Mouse (Mus musculus): ENCODE data around the gene Prkn. TPM values are rescaled to one million over a fixed set of nuclear protein-coding genes. Genes with fewer than 3 reads are reported as not detected.
A peak's percentile ranks its signal among the peaks of the same experiment; 100 is the strongest.

The Prkn gene
- total RNA-seq, 2 experiments from 2014 or later, result 8.7 to 12.0 TPM

DNA sequence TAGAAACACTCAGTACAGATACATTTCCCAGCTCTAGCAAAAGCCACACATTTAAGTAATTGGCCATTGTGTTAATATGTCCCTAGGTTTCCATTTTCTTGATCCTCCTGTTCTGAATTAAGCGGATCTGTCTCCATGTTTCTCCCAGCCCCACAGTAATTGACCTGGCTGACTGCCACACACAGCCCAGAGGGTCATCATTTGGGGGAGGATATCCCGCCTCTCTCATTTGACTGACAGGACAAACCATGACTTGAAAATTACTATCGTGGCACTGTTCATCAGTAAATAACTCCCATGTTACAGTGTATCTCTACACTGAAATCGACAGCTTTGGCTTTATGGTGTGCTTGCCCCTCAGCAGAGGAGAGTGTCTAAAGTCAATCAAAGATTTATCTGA, 146.9 kb downstream of the Prkn start:
- no peak for DNase-seq

DNA sequence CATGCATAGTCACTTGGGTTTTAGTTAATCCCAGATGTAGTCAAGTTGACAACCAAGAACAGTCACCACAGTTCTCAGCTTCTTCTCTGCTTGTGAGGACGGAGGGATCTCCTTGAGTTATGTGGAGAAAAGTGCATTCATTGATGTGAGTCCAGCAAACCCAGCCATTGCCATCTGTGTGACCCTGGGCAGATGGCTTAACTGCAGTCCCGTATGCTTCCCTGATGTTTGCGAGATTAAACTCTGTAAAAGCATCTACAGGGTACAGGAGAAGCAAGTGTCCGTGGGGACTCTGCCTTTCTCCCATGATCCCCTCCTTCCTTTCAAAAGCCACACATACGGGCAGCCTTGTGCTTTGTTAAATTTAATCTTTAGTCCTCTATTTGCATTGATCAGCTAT, 157.1 kb downstream of the Prkn start:
- no peak for DNase-seq

DNA sequence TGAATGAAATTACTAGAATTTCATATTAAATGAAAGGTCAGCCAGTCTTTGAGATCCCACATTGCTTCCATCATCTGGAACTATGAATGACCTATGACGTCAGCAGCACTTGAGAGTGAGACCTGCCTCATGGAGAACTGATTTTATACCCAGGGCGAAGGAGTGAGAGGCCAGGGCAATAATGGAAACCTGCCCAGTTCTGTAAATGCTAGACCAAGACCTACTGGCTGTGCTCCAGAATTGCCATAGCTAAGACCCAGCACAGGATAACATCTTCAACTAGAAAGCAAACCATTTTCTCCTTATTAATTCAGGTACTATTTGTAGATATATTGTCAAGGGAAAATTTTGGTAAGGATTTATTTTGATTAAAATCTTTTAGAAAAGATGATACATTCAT, 183.2 kb downstream of the Prkn start:
- no peak for DNase-seq

DNA sequence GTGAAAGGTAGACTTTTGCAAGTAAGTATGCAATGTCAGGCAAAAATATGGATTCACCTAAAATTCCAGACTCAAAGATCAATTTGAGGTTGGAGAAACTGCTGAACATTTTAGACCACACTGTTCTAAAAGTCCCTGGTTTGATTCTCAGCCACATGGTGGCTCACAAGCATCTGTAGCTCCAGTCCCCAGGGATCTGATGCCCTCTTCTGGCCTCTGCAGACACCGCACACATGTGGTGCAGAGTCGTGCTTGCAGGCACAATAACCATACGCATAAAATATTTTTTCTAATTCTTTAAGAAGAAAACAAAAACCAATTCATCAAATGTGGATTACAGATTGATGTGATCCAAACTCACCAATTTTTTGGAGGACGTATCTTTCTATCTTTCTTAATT, 189.2 kb downstream of the Prkn start:
- no peak for DNase-seq

DNA sequence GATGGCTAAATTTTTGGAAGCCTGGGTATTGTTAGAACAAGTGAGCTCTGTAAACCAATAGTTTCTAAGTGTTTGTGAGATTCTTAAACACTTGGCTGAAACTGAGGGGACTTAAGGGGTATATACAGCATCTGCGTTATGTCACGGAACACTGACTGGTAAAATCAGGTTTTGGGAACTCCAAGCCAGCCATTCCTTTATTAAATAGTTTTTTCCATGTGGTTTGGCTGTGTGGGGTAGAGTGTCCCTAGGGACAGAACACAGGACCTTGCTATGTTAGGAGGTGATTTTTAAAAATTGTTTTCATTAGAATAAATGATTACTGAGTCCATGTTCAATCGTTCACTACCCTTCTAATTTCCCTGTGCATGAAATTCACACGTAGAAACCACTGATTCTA, 190.8 kb downstream of the Prkn start:
- no peak for DNase-seq

DNA sequence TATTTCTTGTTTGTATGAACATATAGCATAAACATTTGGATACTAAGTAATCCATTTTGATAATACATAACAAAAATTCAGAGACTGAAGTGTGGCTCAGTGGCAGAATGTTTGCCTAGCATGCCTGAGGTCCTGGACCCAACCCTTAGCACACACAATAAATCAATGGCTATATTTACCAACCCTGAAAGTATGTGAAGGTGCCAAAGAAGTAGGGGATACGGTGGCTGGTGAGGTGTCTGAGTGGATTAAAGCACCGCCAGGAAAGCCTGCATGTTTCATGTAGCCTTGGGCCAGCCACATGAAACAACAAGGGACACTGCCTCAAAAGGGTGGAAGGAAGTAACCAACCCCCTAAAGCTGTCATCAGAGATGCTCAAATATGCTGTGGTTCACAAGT, 192.2 kb downstream of the Prkn start:
- no peak for DNase-seq

DNA sequence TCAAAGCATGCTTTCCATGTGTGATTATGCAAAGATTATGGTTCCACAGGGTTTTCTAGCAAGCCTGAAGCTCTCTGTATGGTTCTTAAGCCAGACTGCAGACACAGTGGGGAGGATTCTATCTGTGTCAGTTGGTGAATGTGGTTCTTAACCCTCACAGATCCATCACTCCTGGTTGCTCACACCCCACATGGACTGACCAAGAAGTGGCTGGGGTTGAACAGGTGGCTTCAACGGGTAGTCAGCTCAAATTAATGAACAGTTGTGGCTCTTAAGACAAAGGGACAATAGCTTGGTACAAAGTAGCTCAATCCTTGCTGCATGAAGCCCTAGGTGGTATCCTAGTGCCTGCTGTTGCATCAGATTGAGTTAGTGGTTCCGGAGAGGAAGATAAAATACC, 193.4 kb downstream of the Prkn start:
- no peak for DNase-seq

DNA sequence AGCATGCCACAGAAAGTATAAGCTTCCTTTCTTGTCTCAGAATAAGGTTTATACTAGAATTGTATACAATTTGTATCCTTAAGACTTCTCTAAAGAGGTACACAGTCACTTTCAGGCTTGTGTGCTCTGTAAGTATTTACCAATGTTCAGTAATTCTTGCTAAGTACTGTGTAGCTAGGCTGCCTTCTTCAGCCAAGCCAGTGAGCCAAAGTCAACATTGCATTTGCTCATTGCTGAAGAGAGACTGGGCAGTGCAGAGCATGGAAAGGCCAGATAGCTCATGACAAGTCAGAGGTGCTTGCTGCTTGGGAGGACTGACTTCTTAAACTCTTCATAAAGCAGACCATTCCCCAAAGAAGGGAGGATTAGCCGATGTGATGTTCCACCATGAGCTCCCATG, 198.1 kb downstream of the Prkn start:
- DNase-seq, result no peak

DNA sequence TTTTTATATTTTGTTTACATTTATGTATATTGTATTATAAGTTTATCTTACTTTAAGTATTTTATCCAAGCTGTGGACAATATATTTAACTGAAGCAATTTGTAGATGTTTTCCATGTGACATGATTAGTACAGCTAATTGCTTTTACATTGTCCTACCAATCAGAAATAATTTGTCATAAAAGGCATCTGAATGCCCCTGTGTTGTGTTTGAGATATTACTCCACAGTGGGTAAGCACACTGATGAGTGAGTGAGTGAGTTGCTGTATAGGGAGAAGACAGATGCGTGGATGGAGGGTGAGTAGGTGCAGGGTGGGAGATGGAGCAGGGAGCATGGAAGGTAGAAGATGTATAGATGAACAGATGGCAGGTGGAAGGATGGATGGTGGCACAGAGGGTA, 218.8 kb downstream of the Prkn start:
- no peak for DNase-seq

DNA sequence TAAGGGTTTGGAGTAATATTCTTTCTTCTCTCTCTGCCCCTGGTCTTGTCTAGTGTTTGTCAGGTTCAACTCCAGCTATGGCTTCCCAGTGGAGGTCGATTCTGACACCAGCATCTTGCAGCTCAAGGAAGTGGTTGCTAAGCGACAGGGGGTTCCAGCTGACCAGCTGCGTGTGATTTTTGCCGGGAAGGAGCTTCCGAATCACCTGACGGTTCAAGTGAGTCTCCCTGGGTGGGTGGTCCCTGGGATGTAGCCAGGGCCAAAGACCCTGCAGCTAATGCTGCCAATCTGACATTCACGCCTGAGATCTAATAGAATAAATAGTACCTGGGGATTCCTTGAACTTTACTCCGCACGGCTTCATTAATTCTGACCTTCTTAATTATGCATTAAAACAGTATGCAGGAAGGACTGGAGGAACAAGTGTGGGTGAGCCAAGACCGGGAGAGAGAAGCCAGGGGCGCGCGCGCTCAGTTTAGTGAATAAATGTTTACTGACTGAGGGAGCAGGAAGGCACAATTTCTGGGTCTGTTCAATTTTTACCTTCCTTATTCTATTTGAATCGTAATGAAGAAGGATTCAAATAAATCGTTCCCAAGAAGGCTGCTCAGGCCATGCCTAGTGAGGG, 227.0 kb downstream of the Prkn start:
- no peak for DNase-seq

DNA sequence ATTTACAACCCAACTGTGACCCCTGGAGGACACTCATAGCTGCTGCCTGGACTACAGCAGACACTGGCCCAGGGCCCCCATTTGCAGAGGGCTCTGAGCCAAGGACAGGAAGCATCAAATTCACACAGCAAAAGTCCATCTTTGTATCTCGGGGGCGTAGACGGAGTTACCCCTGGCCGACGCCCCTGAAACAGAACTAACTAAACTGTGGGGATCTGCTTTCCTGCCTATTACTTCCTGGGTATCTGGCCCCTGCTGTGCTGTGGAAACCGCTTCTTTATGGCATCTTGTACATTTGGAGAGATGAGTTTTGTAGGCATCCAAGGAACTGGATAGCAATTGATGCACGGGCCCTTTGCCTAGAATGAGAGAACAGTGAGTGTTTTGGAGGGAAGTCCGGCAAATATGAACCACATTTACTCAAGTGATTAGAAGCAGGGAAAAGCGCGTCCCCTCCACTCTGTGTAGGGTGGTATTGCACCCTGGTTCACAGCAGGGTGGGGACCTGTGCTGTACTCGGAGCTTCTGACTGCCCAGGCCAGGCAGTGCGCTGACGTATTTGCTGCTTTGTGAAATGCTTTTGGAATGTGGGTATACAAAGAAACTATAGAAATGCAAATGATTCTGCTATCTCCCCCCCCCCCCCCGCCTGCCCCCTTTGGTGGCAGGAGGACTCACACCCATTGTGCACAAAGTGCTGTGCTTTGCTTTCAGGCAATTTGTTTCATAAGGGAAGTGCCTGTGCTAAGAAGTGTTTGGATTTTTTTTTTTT, 227.7 kb downstream of the Prkn start:
- peak; percentile 21 to 51 for DNase-seq

DNA sequence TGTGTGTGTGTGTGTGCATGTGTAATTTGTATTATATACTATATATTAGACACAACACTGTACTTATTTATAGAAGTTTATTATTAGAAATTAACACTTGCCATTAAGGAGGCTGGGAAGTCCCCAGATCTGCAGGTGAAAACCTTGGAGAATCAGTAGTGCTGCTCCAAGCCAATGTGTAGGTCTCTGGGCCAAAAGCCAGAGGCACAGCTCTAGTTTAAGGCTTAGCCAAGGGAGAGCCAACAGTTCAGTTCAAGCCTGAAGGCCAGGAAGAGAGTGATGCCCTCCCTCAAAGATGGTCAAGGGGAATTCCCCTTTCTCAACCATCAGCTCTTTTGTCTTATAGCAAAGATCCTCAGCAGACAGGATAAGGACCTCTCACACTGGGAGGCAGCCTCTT, 230.8 kb downstream of the Prkn start:
- no peak for DNase-seq

DNA sequence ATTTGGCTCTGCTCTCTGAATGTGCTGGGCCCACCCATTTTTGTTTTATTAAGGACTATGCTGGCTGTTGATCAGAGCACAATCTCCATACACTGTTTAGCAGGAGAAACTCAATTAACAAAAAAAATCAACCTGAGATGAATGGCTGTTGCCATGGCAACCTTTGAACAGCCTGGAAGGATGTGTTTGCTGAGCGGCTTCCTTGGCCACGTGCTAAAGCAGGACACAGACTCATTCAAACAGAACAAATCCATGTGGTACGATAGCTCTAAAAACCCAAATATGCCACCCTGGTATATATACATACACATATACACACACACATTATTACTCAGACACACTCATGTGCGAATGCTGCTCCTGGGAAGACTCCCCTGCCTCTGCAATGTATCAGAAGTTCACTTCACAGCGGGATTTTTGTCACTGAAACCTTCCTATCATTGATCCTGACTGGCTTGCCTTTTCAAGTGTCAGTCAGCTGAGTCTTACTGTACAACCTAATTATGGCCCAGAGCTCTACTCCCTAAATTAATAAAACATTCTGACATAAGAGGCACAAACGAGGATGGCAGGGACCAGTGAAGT, 236.2 kb downstream of the Prkn start:
- DNase-seq, result no peak

DNA sequence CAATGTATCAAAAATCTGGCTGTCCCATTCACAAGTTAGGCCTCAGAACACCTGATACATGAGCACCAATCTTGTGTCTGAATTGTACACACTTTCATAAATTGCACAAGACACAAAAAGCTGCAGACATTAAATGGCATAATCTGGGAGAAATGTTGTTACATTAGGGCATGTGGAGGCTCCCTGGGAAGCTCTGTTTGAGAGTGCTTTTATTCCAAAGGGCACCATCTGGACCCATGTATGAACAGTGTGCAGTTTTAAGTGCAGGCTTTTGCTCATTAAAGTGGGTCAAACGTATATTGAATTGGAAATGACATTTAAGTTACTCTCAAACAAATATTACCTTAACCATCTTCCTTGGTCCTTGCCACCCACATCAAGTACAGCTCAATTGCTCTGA, 246.3 kb downstream of the Prkn start:
- DNase-seq, result no peak

DNA sequence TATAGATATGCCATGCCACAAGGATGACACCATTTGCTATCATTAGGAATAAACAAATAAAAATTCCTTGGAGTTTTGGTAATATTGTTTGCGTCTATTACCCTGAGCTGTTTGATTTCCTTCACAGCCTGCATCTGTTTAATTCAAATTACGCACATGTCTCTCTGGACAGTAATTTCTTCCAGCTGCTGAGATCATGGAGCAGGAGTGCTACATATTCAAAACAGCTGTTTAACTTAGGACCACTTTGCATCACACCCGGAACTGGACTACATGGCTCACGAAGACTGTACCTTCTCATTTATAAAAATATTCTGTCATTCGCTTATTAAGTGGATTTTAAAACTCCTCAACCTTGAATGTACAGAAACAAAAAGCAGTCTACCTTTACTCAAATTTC, 246.9 kb downstream of the Prkn start:
- DNase-seq, result no peak

DNA sequence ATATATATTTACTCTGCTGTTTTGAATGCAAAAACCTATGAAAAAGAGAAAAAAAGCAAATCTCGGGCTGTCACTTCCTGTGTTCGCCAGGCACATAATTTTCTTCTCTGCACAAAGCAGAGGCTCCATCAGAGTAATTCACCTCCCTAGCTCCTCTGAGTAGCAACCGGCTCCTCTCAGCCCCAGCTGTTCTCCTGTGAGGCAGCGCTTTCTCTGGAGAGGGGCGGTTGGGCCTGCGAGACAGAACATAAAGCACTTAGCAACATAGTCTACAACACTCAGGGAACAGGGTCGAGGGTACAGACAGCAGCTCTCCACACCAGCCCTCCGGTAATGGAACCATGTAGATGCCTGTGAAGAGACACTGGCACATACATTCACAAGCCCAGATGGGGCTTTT, 247.6 kb downstream of the Prkn start:
- no peak for DNase-seq

DNA sequence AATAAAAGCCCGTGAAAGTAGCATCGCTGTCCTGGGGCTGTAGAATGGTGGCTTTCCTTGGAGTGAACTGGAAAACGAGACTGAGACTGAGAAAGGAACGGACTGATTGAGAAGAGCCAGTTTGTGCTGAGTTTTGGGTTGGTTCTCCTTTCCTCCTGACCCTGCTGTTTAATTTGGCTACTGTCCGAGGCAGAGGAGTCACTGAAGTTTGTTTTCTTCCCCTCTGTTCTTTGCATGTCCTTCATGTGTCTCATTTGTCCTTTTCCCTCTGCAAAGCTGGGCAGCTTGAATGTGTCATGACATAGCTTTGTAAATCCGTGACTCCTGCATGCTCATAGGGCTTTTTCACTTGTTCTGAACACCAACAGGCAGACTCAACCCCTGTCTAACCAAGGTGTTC, 249.2 kb downstream of the Prkn start:
- DNase-seq, result peak; percentile 32 to 46

DNA sequence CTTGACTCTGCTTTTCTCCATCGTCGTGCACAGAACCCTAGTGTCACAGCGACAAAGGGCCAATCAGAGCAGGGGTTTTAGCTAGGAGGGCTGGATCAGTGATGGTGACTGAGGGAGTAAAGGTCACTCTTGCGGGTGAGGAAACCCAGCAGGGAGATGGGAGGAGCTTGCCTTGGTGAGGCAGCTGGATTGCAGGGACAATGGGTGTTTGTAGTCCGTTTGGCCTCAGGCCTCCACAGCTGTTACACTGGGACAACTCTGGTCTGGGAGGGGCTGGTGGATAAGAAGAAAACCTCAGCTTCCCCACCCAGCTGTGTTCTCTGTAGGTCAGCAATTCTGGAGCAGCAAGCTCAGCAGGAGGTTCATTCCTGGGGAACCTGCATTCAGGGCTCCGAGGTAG, 252.7 kb downstream of the Prkn start:
- no peak for DNase-seq

DNA sequence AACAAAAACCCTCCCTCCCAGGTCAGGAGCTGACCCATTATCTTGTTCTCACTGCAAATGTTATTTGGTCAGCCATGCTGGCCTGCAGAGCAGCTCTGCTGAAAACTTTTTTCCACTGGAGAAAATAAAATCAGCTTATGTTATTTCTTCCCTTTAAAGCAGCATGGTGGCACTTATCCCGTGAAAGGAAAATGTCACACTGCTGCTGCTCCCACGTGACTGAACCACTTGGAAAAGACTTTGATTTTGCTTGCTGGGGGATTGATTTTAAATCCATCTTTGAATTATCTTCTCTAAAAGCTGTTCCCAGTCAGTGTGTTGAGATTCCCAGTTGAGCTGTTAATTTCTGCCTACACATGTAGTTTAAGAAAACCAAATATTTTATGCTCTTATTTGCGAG, 253.1 kb downstream of the Prkn start:
- DNase-seq, result no peak

DNA sequence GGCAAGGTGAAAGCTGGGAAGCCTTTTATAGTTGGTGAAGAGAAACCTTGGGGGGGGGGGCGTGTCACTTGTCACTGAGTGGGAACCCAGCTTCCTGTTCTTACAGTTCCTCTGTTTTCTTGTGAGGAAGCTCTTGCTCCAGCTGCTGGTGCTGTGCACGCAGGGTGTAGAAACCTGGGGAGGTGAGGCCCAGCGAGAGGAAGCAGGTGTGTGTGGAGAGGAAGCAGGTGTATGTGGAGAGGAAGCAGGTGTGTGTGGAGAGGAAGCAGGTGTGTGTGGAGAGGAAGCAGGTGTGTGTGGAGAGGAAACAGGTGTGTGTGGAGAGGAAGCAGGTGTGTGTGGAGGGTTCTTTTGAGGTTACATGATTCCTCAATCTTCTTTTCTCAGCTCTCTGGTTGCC, 266.8 kb downstream of the Prkn start:
- DNase-seq, result no peak

DNA sequence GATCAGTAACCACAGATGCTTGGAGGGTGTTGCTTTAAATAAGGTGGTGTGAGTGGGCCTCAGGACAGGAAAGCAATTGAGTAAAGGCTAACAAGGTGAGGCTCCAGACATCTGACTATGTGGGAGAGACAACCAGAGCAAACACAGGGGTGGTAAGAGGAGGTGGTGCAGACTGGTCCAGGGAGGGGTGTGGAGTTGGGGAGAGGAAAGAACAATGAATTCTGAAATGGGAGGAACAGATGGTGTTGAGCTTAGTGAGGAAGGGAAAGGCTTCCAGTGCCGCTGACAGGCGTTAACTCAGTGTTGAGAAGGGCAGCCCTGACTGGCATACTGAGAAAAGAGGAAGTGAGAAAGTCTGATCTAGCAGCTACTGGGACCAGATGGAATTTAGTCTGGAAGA, 267.7 kb downstream of the Prkn start:
- no peak for DNase-seq

DNA sequence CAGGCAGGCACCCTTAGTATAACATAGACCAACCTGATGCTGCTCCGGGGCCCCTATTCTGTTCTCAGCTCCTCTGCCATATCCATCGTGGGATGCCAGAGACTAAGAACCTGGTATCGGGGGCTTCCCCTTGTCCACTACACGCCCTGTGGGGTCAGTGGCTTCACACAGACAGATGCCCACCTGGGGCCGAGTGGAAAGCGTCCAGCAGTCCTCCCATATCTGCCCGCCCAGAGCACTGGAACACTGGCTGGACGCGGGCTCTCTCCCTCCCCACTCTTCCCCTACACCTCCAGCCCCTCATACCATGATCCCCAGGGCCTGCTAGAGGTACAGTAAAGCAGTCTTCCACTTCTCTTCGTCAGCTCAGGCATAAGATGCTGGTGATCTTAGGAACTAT, 277.3 kb downstream of the Prkn start:
- no peak for DNase-seq

DNA sequence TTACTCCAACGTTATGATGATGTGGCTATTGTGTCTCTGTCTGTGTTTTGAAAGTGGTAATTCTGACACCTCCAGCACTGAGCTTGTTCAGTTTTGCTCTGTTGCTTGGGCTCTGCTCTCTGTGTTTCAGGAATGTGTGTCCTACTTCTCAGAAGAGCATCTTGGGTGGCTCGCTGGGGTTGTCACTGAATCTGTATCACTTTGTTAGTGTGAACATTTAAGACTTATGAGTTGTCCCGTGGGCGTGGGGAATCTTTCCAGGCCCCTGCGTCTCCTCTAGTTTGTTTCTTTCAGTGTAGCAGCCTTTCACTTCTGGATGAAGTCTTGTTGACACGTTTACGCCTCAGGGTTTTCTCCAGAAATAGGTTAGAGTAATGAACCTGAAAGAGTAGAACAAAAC, 283.9 kb downstream of the Prkn start:
- DNase-seq, result no peak

DNA sequence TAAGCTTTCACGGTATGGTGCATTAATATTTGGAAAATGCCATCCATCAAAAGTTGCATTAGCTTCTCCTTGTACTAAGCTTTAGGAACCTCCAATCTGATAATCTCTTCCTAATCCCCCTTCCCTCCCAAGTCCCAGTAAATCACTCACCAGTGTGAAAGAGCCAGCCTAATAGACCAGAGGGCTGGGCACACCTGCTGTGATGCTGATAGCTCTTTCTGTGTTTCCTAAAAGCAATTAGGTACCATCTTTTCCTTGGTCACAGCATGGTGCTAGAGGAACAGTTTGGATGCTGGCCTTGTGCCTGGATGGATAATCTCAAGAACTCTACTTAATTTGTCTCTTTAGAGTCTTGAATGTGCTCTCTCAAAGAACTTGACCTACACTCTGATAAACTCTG, 287.0 kb downstream of the Prkn start:
- no peak for DNase-seq

Data from adrenal gland, postnatal 36 days (tissue).